ENCODE assay signal across 21 mouse cellular contexts in the genomic region with DNA sequence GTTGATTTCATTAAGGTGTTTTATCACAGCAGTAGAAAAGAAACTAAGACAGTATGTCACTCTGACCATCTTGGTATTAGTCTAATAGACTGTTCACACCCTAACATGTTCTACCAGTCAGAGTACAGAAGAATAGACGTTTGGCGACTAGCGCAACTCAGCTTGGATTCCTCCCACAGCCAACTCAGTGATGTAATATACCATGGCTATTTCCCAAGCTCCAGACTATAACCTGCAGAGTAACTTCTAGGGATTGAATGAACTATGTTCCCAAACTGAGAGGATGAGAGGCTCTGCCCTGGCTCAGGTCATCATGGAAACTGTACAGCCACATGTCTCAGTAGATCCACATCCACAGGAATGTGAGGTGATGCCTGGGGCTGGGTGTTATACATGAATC.
"Had no signal": no experiment of that assay in that cellular context is flagged by ENCODE, and none has a peak within 500 bp of the region (broad histone marks: within the 10 kb centered on the region; RNA-seq: fewer than 3 reads in every experiment).

No protein-coding gene starts in this region.

- H3K27me3 ChIP-seq: liver, embryonic 15.5 days; lung, embryonic 15.5 days; megakaryocyte, embryonic 14.5 days; midbrain, embryonic 12.5 days; neural tube, embryonic 13.5 days; neural tube, embryonic 15.5 days; stomach, embryonic 15.5 days had no signal

- H3K36me3 ChIP-seq: liver, embryonic 15.5 days; lung, embryonic 15.5 days; midbrain, embryonic 12.5 days; neural tube, embryonic 13.5 days; neural tube, embryonic 15.5 days; stomach, embryonic 15.5 days had no signal

- H3K4me3 ChIP-seq: liver, embryonic 15.5 days; lung, embryonic 15.5 days; megakaryocyte, embryonic 14.5 days; midbrain, embryonic 12.5 days; neural tube, embryonic 13.5 days; neural tube, embryonic 15.5 days; stomach, embryonic 15.5 days had no signal

- H3K4me1 ChIP-seq: liver, embryonic 15.5 days; lung, embryonic 15.5 days; megakaryocyte, embryonic 14.5 days; midbrain, embryonic 12.5 days; stomach, embryonic 15.5 days had no signal

- H3K4me2 ChIP-seq: liver, embryonic 15.5 days; lung, embryonic 15.5 days; midbrain, embryonic 12.5 days; neural tube, embryonic 13.5 days; neural tube, embryonic 15.5 days; stomach, embryonic 15.5 days had no signal

- H3K9ac ChIP-seq: liver, embryonic 15.5 days; liver, postnatal 0 days; lung, embryonic 15.5 days; midbrain, embryonic 12.5 days; neural tube, embryonic 13.5 days; neural tube, embryonic 15.5 days; stomach, embryonic 15.5 days had no signal

- H3K27ac ChIP-seq: liver, embryonic 15.5 days; lung, embryonic 15.5 days; macrophage; midbrain, embryonic 12.5 days; neural tube, embryonic 13.5 days; neural tube, embryonic 15.5 days; stomach, embryonic 15.5 days; stomach, postnatal 0 days had no signal

- ATAC-seq: liver, postnatal 0 days; lung, postnatal 0 days had no signal

- H3K9me3 ChIP-seq: liver, embryonic 15.5 days; lung, embryonic 15.5 days; midbrain, embryonic 12.5 days; neural tube, embryonic 13.5 days; neural tube, embryonic 15.5 days; stomach, embryonic 15.5 days had no signal

- DNase-seq: liver, postnatal 0 days; lung, adult 2 months; lung, postnatal 14 days; lung, postnatal 36 days; midbrain, embryonic 14.5 days; retina, postnatal 1 day; right cerebral cortex, adult 18-20 months; right cerebral cortex, postnatal 14 days; thymus, adult 2 months; thymus, postnatal 25 days; thymus, postnatal 4 days had no signal
